Mouse (Mus musculus): Measurements from ENCODE around the gene Gna15.

The Gna15 gene

GRCm38 (mm10) chr10:81553807-81554755, 30.1 kb upstream of the Gna15 start:
- in situ Hi-C loops (cut with MboI; ENCODE audit: low sequenced_read_pairs): no loop called here

GRCm38 (mm10) chr10:81553232-81553631, 29.2 kb upstream of the Gna15 start:
- in situ Hi-C loops (cut with MboI; ENCODE audit: low sequenced_read_pairs): no loop called here

GRCm38 (mm10) chr10:81551597-81552102, 27.6 kb upstream of the Gna15 start:
- in situ Hi-C loops (cut with MboI; ENCODE audit: low sequenced_read_pairs): no loop called here

- in situ Hi-C loops (cut with MboI; ENCODE audit: low sequenced_read_pairs): no loop called here
Observed at GRCm38 (mm10) chr10:81550257-81550656, 26.2 kb upstream of the Gna15 start.

GRCm38 (mm10) chr10:81548944-81549343, 24.9 kb upstream of the Gna15 start:
- in situ Hi-C loops (cut with MboI; ENCODE audit: low sequenced_read_pairs): no loop called here

- in situ Hi-C loops (cut with MboI; ENCODE audit: low sequenced_read_pairs): no loop called here
Observed at GRCm38 (mm10) chr10:81546788-81547571, 23.0 kb upstream of the Gna15 start.

- in situ Hi-C loops (cut with MboI; ENCODE audit: low sequenced_read_pairs): no loop called here
Observed at GRCm38 (mm10) chr10:81546332-81546731, 22.3 kb upstream of the Gna15 start.

- in situ Hi-C loops (cut with MboI; ENCODE audit: low sequenced_read_pairs): no loop called here
Observed at GRCm38 (mm10) chr10:81545161-81545747, 21.2 kb upstream of the Gna15 start, which contains the start of gene Gna11. Gna11 (minus strand) TSS chr10:81545190.

- in situ Hi-C loops (cut with MboI; ENCODE audit: low sequenced_read_pairs): no loop called here
Observed at GRCm38 (mm10) chr10:81544296-81545160, 20.5 kb upstream of the Gna15 start.

GRCm38 (mm10) chr10:81543633-81544032, 19.6 kb upstream of the Gna15 start:
- in situ Hi-C loops (cut with MboI; ENCODE audit: low sequenced_read_pairs): no loop called here

- in situ Hi-C loops (cut with MboI; ENCODE audit: low sequenced_read_pairs): no loop called here
Observed at GRCm38 (mm10) chr10:81542727-81543460, 18.9 kb upstream of the Gna15 start.

- in situ Hi-C loops (cut with MboI; ENCODE audit: low sequenced_read_pairs): no loop called here
Observed at GRCm38 (mm10) chr10:81541803-81542202, 17.8 kb upstream of the Gna15 start.

- in situ Hi-C loops (cut with MboI; ENCODE audit: low sequenced_read_pairs): no loop called here
Observed at GRCm38 (mm10) chr10:81541363-81541762, 17.3 kb upstream of the Gna15 start.

GRCm38 (mm10) chr10:81538321-81539048, 14.5 kb upstream of the Gna15 start:
- in situ Hi-C loops (cut with MboI; ENCODE audit: low sequenced_read_pairs): no loop called here

GRCm38 (mm10) chr10:81537429-81537828, 13.4 kb upstream of the Gna15 start:
- in situ Hi-C loops (cut with MboI; ENCODE audit: low sequenced_read_pairs): no loop called here

GRCm38 (mm10) chr10:81536734-81537133, 12.7 kb upstream of the Gna15 start:
- in situ Hi-C loops (cut with MboI; ENCODE audit: low sequenced_read_pairs): no loop called here

- in situ Hi-C loops (cut with MboI; ENCODE audit: low sequenced_read_pairs): no loop called here
Observed at GRCm38 (mm10) chr10:81534826-81535225, 10.8 kb upstream of the Gna15 start.

GRCm38 (mm10) chr10:81526779-81527178, 2.8 kb upstream of the Gna15 start:
- in situ Hi-C loops (cut with MboI; ENCODE audit: low sequenced_read_pairs): no loop called here

Measured in CH12F3 (cell line).